Mouse (Mus musculus) midbrain, embryonic 10.5 days (tissue): Measurements from ENCODE around the gene BC030500. TPM values are rescaled to one million over a fixed set of nuclear protein-coding genes. Genes with fewer than 3 reads are reported as not detected.

Experiments
- DNase-seq: peaks from one replicate; pipeline ENCODE4 v3.0.0-alpha.2; 2017; ENCODE audit warnings: low spot score
- H3K27ac ChIP-seq: fragments of 300-500 bp; sonication (generic); replicated peaks from 2 replicates; pipeline ENCODE4 v1.5.1; 2016; ENCODE audit warnings: mild to moderate bottlenecking
- H3K27me3 ChIP-seq: fragments of 300-500 bp; sonication (generic); 2 replicates; pipeline ENCODE4 v1.6.1; 2016; ENCODE audit warnings: low read depth, mild to moderate bottlenecking; ENCODE audit not compliant: poor library complexity, severe bottlenecking
- H3K36me3 ChIP-seq: fragments of 300-500 bp; sonication (generic); 2 replicates; pipeline ENCODE4 v1.6.1; 2016; ENCODE audit warnings: mild to moderate bottlenecking, moderate library complexity
- H3K4me1 ChIP-seq: fragments of 300-500 bp; sonication (generic); 2 replicates; pipeline ENCODE4 v1.6.1; 2016
- H3K4me3 ChIP-seq: fragments of 300-500 bp; sonication (generic); 2 replicates; pipeline ENCODE4 v1.5.1; 2016; ENCODE audit warnings: mild to moderate bottlenecking, moderate library complexity
- H3K9me3 ChIP-seq: fragments of 300-500 bp; sonication (generic); replicated peaks from 2 replicates; pipeline ENCODE4 v1.6.1; 2016; ENCODE audit warnings: mild to moderate bottlenecking
- WGBS: fragments of 180-500 bp; shearing (Covaris S2); methylation state at CpG from one replicate; pipeline ENCODE4 v1.1.7; 2016; 5-methylcytosine and 5-hydroxymethylcytosine counted together
- polyA plus RNA-seq: library from polyadenylated mRNA; unstranded; fragments of >200 nt; fragmentation: Nextera tagmentation; extraction: Ambion mirVana; gene quantifications from 2 replicates; pipeline ENCODE4 v1.2.1, GENCODE M21; 2016

BC030500 gene
- polyA plus RNA-seq = 0.56 and 1.4 TPM in 2 replicates

GRCm38 (mm10) chr8:58911677-58912076 lies at the start of gene BC030500:
BC030500 (plus strand) TSS chr8:58911755.
- no peak for DNase-seq
- WGBS = 10% methylated on average over 14 of the region's 14 CpGs

GRCm38 (mm10) chr8:58886405-58886804 lies 25.1 kb upstream of the BC030500 start:
- DNase-seq = no peak
- H3K4me3 ChIP-seq = no peak overlapping the region
- WGBS = 37% methylated on average over 1 of the region's 1 CpGs
- no peaks in the 10 kb centered on the region for H3K27me3 ChIP-seq
- no peaks in the 10 kb centered on the region for H3K9me3 ChIP-seq
- H3K4me1 ChIP-seq = no peaks in the 10 kb centered on the region
- H3K27ac ChIP-seq = no peak overlapping the region
- no peaks in the 10 kb centered on the region for H3K36me3 ChIP-seq

More at GRCm38 (mm10) chr8:58911677-58912076, at the start of gene BC030500:
- H3K27me3 ChIP-seq = peaks cover 33% of the 10 kb centered on the region
- H3K4me3 ChIP-seq = peak within 1 kb of the TSS; percentile 76
- no peaks in the 10 kb centered on the region for H3K36me3 ChIP-seq
- H3K27ac ChIP-seq = peak within 1 kb of the TSS; percentile 76
- no peaks in the 10 kb centered on the region for H3K9me3 ChIP-seq
- H3K4me1 ChIP-seq = peaks cover 25% of the 10 kb centered on the region

GRCm38 (mm10) chr8:58890591-58890990 lies 21.0 kb upstream of the BC030500 start:
- no peak for DNase-seq

GRCm38 (mm10) chr8:58895960-58896359 lies 15.6 kb upstream of the BC030500 start:
- no peaks in the 10 kb centered on the region for H3K27me3 ChIP-seq
- DNase-seq = no peak
- H3K27ac ChIP-seq = no peak overlapping the region
- no peaks in the 10 kb centered on the region for H3K4me1 ChIP-seq
- WGBS = 71% methylated on average over 6 of the region's 6 CpGs
- no peak overlapping the region for H3K4me3 ChIP-seq
- no peaks in the 10 kb centered on the region for H3K36me3 ChIP-seq
- H3K9me3 ChIP-seq = no peaks in the 10 kb centered on the region

More at GRCm38 (mm10) chr8:58890591-58890990, 21.0 kb upstream of the BC030500 start:
- Histone ChIP-seq H3K9me3 (no peaks in the 10 kb centered on the region), H3K4me1 (no peaks in the 10 kb centered on the region), H3K27me3 (no peaks in the 10 kb centered on the region), H3K36me3 (no peaks in the 10 kb centered on the region), H3K27ac (no peak overlapping the region), H3K4me3 (no peak overlapping the region)
- WGBS = 92% methylated on average over 3 of the region's 3 CpGs

- Histone ChIP-seq H3K27ac (no peak overlapping the region), H3K9me3 (no peaks in the 10 kb centered on the region), H3K27me3 (no peaks in the 10 kb centered on the region), H3K4me3 (no peak overlapping the region), H3K36me3 (no peaks in the 10 kb centered on the region), H3K4me1 (peaks cover 7% of the 10 kb centered on the region)
- DNase-seq = no peak
- 13% methylated on average over 2 of the region's 2 CpGs for WGBS
Measured at GRCm38 (mm10) chr8:58904465-58904864, 7.1 kb upstream of the BC030500 start.

- peak; percentile 56 for DNase-seq
- Histone ChIP-seq H3K27ac (peak within 1 kb of the TSS; percentile 76), H3K4me1 (peaks cover 25% of the 10 kb centered on the region)
Measured at GRCm38 (mm10) chr8:58912196-58912839, 763 bp downstream of the BC030500 start, which contains the start of gene Galntl6. Galntl6 (minus strand) TSS chr8:58912640.

GRCm38 (mm10) chr8:58912840-58913639 lies 1.5 kb downstream of the BC030500 start:
- H3K4me3 ChIP-seq = peak overlapping the region; percentile 76
- H3K27ac ChIP-seq = peak overlapping the region; percentile 76

More at GRCm38 (mm10) chr8:58912196-58912839, 763 bp downstream of the BC030500 start, which contains the start of gene Galntl6:
- H3K36me3 ChIP-seq = no peaks in the 10 kb centered on the region
- WGBS = under 1% methylated on average over 37 of the region's 37 CpGs
- H3K9me3 ChIP-seq = no peaks in the 10 kb centered on the region
- H3K4me3 ChIP-seq = peak within 1 kb of the TSS; percentile 76
- H3K27me3 ChIP-seq = peaks cover 33% of the 10 kb centered on the region

GRCm38 (mm10) chr8:58913640-58913968 lies 2.0 kb downstream of the BC030500 start:
- no peaks in the 10 kb centered on the region for H3K9me3 ChIP-seq
- peaks cover 25% of the 10 kb centered on the region for H3K4me1 ChIP-seq
- peaks cover 33% of the 10 kb centered on the region for H3K27me3 ChIP-seq
- H3K4me3 ChIP-seq = peak overlapping the region; percentile 76; the same call in 1 of the 2 replicates
- H3K36me3 ChIP-seq = no peaks in the 10 kb centered on the region
- DNase-seq = no peak
- H3K27ac ChIP-seq = no peak overlapping the region
- WGBS = 45% methylated on average over 3 of the region's 3 CpGs

More at GRCm38 (mm10) chr8:58912840-58913639, 1.5 kb downstream of the BC030500 start:
- 2% methylated on average over 30 of the region's 30 CpGs for WGBS
- peaks cover 25% of the 10 kb centered on the region for H3K4me1 ChIP-seq
- no peak for DNase-seq
- H3K9me3 ChIP-seq = no peaks in the 10 kb centered on the region
- H3K36me3 ChIP-seq = no peaks in the 10 kb centered on the region
- H3K27me3 ChIP-seq = peaks cover 33% of the 10 kb centered on the region

- Histone ChIP-seq H3K4me1 (peaks cover 25% of the 10 kb centered on the region), H3K27me3 (peaks cover 30% of the 10 kb centered on the region), H3K36me3 (no peaks in the 10 kb centered on the region), H3K9me3 (no peaks in the 10 kb centered on the region), H3K27ac (no peak overlapping the region), H3K4me3 (no peak overlapping the region)
- WGBS = 64% methylated on average over 2 of the region's 2 CpGs
- no peak for DNase-seq
Measured at GRCm38 (mm10) chr8:58915142-58915541, 3.6 kb downstream of the BC030500 start.

- WGBS = 80% methylated on average over 1 of the region's 1 CpGs
- Histone ChIP-seq H3K36me3 (no peaks in the 10 kb centered on the region), H3K4me1 (no peaks in the 10 kb centered on the region), H3K27ac (no peak overlapping the region), H3K9me3 (no peaks in the 10 kb centered on the region), H3K27me3 (no peaks in the 10 kb centered on the region), H3K4me3 (no peak overlapping the region)
- DNase-seq = no peak
Measured at GRCm38 (mm10) chr8:58931066-58931465, 19.5 kb downstream of the BC030500 start.

- Histone ChIP-seq H3K27me3 (no peaks in the 10 kb centered on the region), H3K9me3 (no peaks in the 10 kb centered on the region), H3K36me3 (no peaks in the 10 kb centered on the region), H3K4me3 (no peak overlapping the region), H3K27ac (no peak overlapping the region), H3K4me1 (no peaks in the 10 kb centered on the region)
- DNase-seq = no peak
- WGBS = 90% methylated on average over 4 of the region's 4 CpGs
Measured at GRCm38 (mm10) chr8:58943773-58944172, 32.2 kb downstream of the BC030500 start.

GRCm38 (mm10) chr8:58957195-58957739 lies 45.7 kb downstream of the BC030500 start:
- H3K9me3 ChIP-seq = no peaks in the 10 kb centered on the region
- H3K4me1 ChIP-seq = no peaks in the 10 kb centered on the region
- no peak for DNase-seq
- no peak overlapping the region for H3K4me3 ChIP-seq
- no peaks in the 10 kb centered on the region for H3K27me3 ChIP-seq
- H3K27ac ChIP-seq = no peak overlapping the region
- 88% methylated on average over 5 of the region's 5 CpGs for WGBS
- no peaks in the 10 kb centered on the region for H3K36me3 ChIP-seq
